Mouse (Mus musculus) heart, embryonic 12.5 days (tissue): Measurements from ENCODE around the gene Ncapd2. TPM values are rescaled to one million over a fixed set of nuclear protein-coding genes. Genes with fewer than 3 reads are reported as not detected.

Experiments
- ATAC-seq: fragments of 200-750 bp; cut with Nextera tagmentation; 2 replicates; pipeline ENCODE4 v1.8.0; 2017; ENCODE audit warnings: moderate TSS enrichment, moderate library complexity; ENCODE audit not compliant: insufficient number of reproducible peaks, low FRiP score
- H3K27ac ChIP-seq: fragments of 300-500 bp; sonication (generic); 2 replicates; pipeline ENCODE4 v1.5.1; 2016; ENCODE audit warnings: mild to moderate bottlenecking, moderate library complexity; ENCODE audit not compliant: poor library complexity, severe bottlenecking
- H3K27me3 ChIP-seq: fragments of 300-500 bp; sonication (generic); replicated peaks from 2 replicates; pipeline ENCODE4 v1.6.1; 2016; ENCODE audit warnings: mild to moderate bottlenecking, moderate library complexity
- H3K36me3 ChIP-seq: fragments of 300-500 bp; sonication (generic); 2 replicates; pipeline ENCODE4 v1.6.1; 2016; ENCODE audit warnings: mild to moderate bottlenecking, moderate library complexity
- H3K4me1 ChIP-seq: fragments of 300-500 bp; sonication (generic); replicated peaks from 2 replicates; pipeline ENCODE4 v1.6.1; 2016; ENCODE audit warnings: mild to moderate bottlenecking
- H3K4me2 ChIP-seq: fragments of 300-500 bp; sonication (generic); 2 replicates; pipeline ENCODE4 v1.6.1; 2016; ENCODE audit warnings: mild to moderate bottlenecking, moderate library complexity
- H3K4me3 ChIP-seq: fragments of 300-500 bp; sonication (generic); 2 replicates; pipeline ENCODE4 v1.5.1; 2016; ENCODE audit warnings: mild to moderate bottlenecking
- H3K9ac ChIP-seq: fragments of 300-500 bp; sonication (generic); 2 replicates; pipeline ENCODE4 v1.6.1; 2016; ENCODE audit warnings: mild to moderate bottlenecking, moderate library complexity
- H3K9me3 ChIP-seq: fragments of 300-500 bp; sonication (generic); replicated peaks from 2 replicates; pipeline ENCODE4 v1.6.1; 2016; ENCODE audit warnings: mild to moderate bottlenecking, moderate library complexity
- WGBS: fragments of 180-500 bp; shearing (Covaris S2); methylation state at CpG from one replicate; pipeline ENCODE4 v1.1.7; 2016; 5-methylcytosine and 5-hydroxymethylcytosine counted together
- polyA plus RNA-seq: library from polyadenylated mRNA; unstranded; fragments of >200 nt; fragmentation: Nextera tagmentation; extraction: Ambion mirVana; gene quantifications from 2 replicates; pipeline ENCODE4 v1.2.1, GENCODE M21; 2016

Gene Ncapd2
- polyA plus RNA-seq, 1 experiment from 2014 or later, result 99.0 TPM

DNA sequence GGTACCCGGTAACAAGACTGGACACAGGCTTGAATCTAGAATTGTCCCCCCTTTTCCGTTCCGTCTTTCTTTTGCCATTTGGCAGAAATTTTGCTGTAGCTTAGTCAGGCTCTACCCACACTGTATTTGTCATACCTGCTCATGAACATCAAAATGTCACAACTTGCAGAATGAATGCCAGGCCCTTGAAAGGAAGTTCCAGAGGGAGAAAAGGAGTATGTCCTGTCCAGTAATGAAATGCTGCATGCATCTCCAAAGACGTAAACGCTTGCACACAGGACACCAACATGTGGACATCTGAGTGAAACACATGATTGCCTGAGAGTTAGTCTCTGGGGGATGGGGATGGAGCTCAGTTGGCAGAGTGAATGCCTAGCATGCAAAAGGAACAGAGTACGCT lies 22.2 kb upstream of the Ncapd2 start:
- Histone ChIP-seq H3K4me1 (peaks cover 3% of the 10 kb centered on the region; the same call in 1 of the 2 replicates), H3K9me3 (no peaks in the 10 kb centered on the region), H3K4me2 (no peak overlapping the region), H3K4me3 (no peak overlapping the region), H3K9ac (no peak overlapping the region), H3K27me3 (peaks cover 18% of the 10 kb centered on the region), H3K27ac (no peak overlapping the region), H3K36me3 (no peaks in the 10 kb centered on the region)
- ATAC-seq, result no peak
- 78% methylated on average over 6 of the region's 6 CpGs for WGBS

DNA sequence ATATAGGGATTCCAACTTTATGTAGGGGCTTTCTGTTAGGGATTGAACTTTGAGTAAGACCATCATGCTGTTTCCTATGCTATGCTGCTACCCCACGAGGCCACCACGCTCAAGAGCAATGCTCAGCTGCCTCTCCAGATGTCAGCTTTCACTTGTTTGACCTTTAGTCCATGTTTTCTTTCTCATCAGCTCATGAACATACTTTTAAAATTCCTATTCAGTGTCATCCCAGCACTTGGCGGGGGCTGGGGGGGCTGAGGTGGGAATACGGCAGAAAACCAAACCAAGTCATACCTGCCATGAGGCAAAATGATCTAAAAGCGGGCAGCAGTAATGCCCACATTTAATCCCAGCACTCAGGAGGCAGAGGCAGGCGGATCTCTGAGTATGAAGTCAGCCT lies 21.6 kb upstream of the Ncapd2 start:
- no peak overlapping the region for H3K27ac ChIP-seq
- ATAC-seq, result no peak
- H3K4me1 ChIP-seq, result peaks cover 3% of the 10 kb centered on the region; the same call in 1 of the 2 replicates
- 66% methylated on average over 6 of the region's 6 CpGs for WGBS
- no peaks in the 10 kb centered on the region for H3K9me3 ChIP-seq
- no peaks in the 10 kb centered on the region for H3K36me3 ChIP-seq
- no peak overlapping the region for H3K4me2 ChIP-seq
- no peak overlapping the region for H3K9ac ChIP-seq
- H3K4me3 ChIP-seq, result no peak overlapping the region
- H3K27me3 ChIP-seq, result peaks cover 18% of the 10 kb centered on the region

DNA sequence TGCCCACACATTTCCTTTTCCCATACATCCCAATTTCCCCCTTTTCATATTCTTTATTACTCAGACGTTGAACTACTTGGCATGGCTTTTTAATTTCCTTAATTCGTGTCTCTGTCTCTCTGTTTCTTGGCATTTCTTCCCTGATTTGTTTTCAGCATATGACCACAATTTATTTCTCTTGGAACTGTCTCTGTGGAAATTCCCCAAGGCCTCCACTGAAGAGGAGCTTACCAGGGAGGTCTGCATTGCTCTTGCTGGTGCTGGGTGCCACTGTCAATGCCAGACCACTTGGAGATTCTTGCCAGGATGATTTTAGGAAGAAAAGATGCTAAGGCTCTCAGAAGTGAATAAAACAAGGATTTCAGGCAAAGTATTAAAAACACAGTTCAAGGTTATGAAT lies 21.1 kb upstream of the Ncapd2 start:
- WGBS, result 48% methylated on average over 2 of the region's 2 CpGs
- Histone ChIP-seq H3K4me1 (peaks cover 3% of the 10 kb centered on the region; the same call in 1 of the 2 replicates), H3K27me3 (peaks cover 18% of the 10 kb centered on the region), H3K4me2 (no peak overlapping the region), H3K9ac (no peak overlapping the region), H3K4me3 (no peak overlapping the region), H3K27ac (no peak overlapping the region), H3K9me3 (no peaks in the 10 kb centered on the region), H3K36me3 (no peaks in the 10 kb centered on the region)
- no peak for ATAC-seq

DNA sequence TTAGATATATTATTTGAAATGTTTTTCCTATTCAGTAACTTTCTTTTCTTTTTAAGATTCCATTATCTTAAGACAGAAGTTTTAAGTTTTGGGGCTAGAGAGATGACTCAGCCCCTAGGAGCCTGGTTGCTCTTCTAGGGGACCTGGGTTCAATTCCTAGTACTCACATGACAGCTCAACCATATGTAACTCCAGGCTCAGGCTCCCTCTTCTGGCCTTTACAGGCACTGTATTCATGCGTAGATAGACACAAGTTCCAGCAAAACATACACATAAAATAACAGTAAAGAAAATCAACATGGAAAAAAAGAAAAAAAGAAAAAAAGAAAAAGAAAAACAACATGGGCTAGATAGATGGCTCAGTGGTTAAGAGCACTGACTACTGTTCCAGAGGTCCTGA lies 18.9 kb upstream of the Ncapd2 start:
- Histone ChIP-seq H3K4me1 (no peaks in the 10 kb centered on the region), H3K9me3 (no peaks in the 10 kb centered on the region), H3K36me3 (no peaks in the 10 kb centered on the region), H3K4me3 (no peak overlapping the region), H3K27me3 (peaks cover 18% of the 10 kb centered on the region), H3K27ac (no peak overlapping the region), H3K9ac (no peak overlapping the region), H3K4me2 (no peak overlapping the region)
- no peak for ATAC-seq
- 79% methylated on average over 1 of the region's 1 CpGs for WGBS

DNA sequence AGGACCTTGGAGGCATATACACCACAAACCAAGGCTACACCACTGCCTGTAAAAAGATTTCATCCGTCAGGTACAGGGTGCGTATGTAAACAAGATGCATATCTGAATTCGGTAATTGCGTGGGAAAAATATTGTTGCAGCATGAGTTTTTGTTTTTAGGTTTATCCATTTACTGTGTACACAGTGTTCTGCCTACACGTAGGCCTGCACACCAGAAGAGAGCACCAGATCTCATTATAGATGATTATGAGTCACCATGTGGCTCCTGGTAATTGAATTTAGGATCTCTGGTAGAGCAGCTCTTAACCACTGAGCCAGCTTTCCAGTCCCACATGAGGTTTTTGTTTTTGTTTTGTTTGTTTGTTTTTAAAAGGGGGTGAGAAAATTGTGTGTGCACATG lies 5.7 kb upstream of the Ncapd2 start:
- peaks cover 11% of the 10 kb centered on the region for H3K4me1 ChIP-seq
- WGBS, result 90% methylated on average over 5 of the region's 5 CpGs
- H3K4me2 ChIP-seq, result no peak overlapping the region
- H3K36me3 ChIP-seq, result peaks cover 26% of the 10 kb centered on the region
- no peak overlapping the region for H3K27ac ChIP-seq
- H3K9me3 ChIP-seq, result no peaks in the 10 kb centered on the region
- H3K27me3 ChIP-seq, result no peaks in the 10 kb centered on the region
- no peak overlapping the region for H3K4me3 ChIP-seq
- no peak overlapping the region for H3K9ac ChIP-seq
- ATAC-seq, result no peak

DNA sequence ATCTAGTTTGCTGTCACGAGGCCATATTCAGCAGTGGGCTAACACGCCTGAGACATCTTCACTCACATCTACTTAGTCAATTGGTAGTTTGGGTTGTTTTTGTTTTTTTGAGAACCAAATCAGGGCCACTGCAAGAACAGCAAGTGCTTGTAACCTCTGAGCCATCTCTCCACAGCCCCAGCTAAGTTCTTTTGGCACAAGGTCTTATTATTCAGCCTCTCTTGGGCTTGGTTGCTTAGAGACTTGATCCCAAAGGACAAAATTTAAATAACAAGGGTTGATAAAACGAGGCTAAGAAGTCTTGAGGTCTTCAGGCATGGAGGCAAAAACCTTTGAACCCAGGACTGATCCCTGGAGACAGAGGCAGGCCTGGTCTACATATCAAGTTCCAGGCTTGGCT lies 4.8 kb upstream of the Ncapd2 start:
- H3K9ac ChIP-seq, result no peak overlapping the region
- no peak overlapping the region for H3K27ac ChIP-seq
- H3K4me1 ChIP-seq, result peaks cover 11% of the 10 kb centered on the region
- ATAC-seq, result no peak
- H3K36me3 ChIP-seq, result peaks cover 26% of the 10 kb centered on the region
- H3K9me3 ChIP-seq, result no peaks in the 10 kb centered on the region
- no peak overlapping the region for H3K4me3 ChIP-seq
- H3K4me2 ChIP-seq, result no peak overlapping the region
- 65% methylated on average over 3 of the region's 3 CpGs for WGBS
- no peaks in the 10 kb centered on the region for H3K27me3 ChIP-seq

DNA sequence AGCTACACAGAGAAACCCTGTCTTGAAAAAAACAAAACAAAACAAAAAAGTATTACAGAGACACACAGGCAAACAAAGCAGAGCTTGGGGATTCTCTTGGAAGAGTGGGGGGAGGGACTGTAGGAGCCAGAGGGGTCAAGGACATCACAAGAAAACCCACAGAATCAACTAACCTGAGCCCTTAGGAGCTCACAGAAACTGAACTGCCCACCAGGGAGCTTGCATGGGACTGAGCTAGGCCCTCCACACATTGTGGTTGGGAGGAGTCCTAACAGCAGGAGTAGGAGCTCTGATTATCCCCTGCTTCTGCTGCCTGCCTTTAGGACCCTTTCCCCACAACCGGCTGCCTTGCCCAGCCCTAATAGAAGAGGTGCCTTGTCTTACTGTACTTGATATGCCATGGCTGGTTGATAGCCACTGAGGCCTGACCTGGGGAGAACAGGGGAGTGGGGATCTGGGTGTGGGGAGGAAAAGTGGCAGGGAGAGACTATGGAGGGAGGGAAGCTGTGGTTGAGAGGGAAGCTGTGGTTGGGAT lies 4.1 kb upstream of the Ncapd2 start:
- WGBS, result 37% methylated on average over 1 of the region's 1 CpGs
- H3K9ac ChIP-seq, result peak overlapping the region; percentile 5; the same call in 1 of the 2 replicates
- no peak overlapping the region for H3K4me2 ChIP-seq
- no peak for ATAC-seq
- H3K27ac ChIP-seq, result no peak overlapping the region
- H3K36me3 ChIP-seq, result peaks cover 26% of the 10 kb centered on the region
- no peaks in the 10 kb centered on the region for H3K9me3 ChIP-seq
- no peaks in the 10 kb centered on the region for H3K27me3 ChIP-seq
- H3K4me3 ChIP-seq, result no peak overlapping the region
- peaks cover 11% of the 10 kb centered on the region for H3K4me1 ChIP-seq

DNA sequence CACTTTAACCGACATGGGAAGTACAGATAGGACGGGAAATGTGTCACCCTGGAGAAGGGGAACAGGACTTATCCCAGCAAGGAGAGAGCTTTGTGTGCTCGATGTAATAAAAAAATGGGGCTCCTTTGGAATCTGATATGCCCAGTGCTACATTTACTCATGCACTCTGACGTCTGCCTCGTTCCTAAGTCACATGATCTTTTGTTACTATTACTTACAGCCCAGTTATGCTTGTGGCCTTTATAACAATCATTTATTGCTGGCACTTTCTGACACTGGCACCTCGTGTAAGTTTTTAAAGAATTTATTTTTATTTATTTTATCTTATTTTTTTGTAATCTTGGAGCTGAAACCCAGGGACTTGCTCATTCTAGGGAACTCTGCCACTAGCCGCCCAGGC lies 1.9 kb upstream of the Ncapd2 start:
- Histone ChIP-seq H3K27me3 (no peaks in the 10 kb centered on the region), H3K9ac (no peak overlapping the region), H3K27ac (no peak overlapping the region), H3K36me3 (peaks cover 39% of the 10 kb centered on the region), H3K4me1 (peaks cover 15% of the 10 kb centered on the region), H3K4me3 (peak overlapping the region; percentile 78; the same call in 1 of the 2 replicates), H3K4me2 (peak overlapping the region; percentile 81), H3K9me3 (no peaks in the 10 kb centered on the region)
- 57% methylated on average over 7 of the region's 7 CpGs for WGBS
- no peak for ATAC-seq

DNA sequence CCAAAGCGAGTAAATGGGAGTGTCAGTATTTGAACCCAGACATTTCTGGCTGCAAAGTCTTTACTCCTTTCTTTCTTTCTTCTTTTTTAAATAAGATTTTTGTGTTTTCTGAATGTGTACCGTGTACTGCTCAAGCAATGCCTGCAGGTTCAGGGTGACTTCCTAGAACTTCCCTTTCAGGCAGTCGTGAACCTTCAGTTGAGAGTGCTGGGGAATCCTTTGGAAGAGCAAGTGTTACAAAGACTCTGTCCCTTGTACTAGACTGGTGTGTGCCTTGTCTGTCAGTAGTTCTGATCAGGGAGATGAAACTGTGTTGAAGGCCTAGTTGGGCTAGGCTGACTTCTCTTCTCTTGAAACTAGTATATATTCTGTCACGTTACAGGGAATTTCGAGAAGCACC lies 1.3 kb upstream of the Ncapd2 start:
- Histone ChIP-seq H3K4me2 (peak overlapping the region; percentile 81), H3K4me3 (peak overlapping the region; percentile 78), H3K36me3 (peaks cover 44% of the 10 kb centered on the region), H3K9ac (peak overlapping the region; percentile 88), H3K27ac (peak overlapping the region; percentile 100), H3K27me3 (no peaks in the 10 kb centered on the region), H3K9me3 (no peaks in the 10 kb centered on the region), H3K4me1 (peaks cover 15% of the 10 kb centered on the region)
- no peak for ATAC-seq
- 29% methylated on average over 5 of the region's 5 CpGs for WGBS

DNA sequence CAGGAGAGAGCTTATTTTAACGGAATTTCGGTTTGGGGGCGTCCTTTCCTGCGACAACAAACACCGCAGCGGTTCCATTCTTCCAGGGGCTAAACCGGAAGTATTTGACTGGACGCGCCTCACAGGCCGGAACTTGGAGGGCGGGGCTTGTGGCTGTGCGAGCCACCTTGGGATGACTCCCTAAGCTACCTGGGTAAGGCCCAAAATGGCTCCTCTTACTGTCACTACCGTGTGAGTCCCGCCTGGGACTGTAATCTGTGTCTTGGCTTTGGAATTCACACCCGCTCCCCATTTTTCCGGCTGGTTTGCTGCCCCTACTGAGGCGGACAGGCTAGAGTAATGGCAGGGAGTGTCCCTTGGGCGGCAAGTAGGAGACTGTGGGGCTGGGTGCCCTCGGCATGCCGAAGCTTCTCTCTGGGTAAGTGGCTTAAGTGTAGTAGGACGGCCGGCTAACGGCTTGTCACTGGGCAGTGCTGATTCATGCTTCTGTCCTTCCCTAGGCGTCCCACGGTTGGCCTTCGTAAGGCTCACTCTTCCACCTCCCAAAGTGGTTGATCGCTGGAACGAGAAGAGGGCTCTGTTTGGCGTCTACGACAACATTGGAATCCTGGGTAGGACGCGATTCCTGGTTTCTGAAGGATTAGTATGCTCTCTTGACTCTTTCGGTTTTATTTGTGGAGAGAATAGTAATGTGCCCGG lies 664 bp upstream of the Ncapd2 start:
- peak overlapping the region; percentile 88 for H3K9ac ChIP-seq
- no peaks in the 10 kb centered on the region for H3K9me3 ChIP-seq
- no peaks in the 10 kb centered on the region for H3K27me3 ChIP-seq
- H3K36me3 ChIP-seq, result peaks cover 51% of the 10 kb centered on the region
- H3K4me1 ChIP-seq, result peaks cover 15% of the 10 kb centered on the region
- peak; percentile 93 for ATAC-seq
- peak overlapping the region; percentile 78 for H3K4me3 ChIP-seq
- peak overlapping the region; percentile 81 for H3K4me2 ChIP-seq
- WGBS, result under 1% methylated on average over 34 of the region's 34 CpGs
- peak overlapping the region; percentile 100 for H3K27ac ChIP-seq

DNA sequence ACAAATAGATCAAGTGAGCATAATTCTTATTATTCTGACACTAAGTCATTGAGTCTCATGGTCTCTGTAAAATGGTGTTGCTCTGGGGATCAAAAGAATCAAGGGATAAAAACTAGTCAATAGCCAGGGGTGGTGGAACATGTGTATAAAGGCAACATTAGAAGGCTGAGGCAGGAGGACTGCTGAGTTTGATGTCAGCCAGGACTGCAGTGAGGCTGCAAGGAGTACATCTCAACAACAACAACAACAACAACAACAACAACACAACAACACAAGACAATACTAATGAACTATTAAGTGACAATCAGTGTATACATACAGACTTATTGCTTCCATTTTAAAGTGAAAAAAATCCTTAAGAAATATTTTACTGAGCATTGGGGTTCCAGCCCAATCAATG lies 685 bp downstream of the Ncapd2 start:
- Histone ChIP-seq H3K4me3 (peak overlapping the region; percentile 78), H3K4me1 (peaks cover 15% of the 10 kb centered on the region), H3K36me3 (peaks cover 64% of the 10 kb centered on the region), H3K27me3 (no peaks in the 10 kb centered on the region), H3K9ac (peak overlapping the region; percentile 83), H3K4me2 (peak overlapping the region; percentile 81), H3K27ac (peak overlapping the region; percentile 100), H3K9me3 (no peaks in the 10 kb centered on the region)
- ATAC-seq, result no peak

DNA sequence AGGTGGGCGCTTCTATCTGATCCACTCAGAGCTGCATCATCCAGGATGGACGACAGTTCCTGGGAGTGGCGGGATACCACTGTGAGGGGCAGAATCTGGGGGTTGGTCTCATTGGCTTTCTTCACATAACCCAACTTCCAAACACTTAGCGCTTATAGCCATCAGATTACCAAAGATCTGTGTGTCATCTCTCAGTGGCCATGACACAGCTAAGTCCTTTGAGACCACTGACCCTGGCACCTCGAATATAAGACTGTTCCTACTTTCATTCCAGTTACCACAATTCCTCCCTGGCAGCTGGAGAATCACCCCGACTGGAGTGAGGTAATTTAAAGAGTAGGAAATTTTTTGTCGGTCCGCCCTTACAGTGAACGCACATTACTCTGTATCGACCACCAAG lies 5.3 kb downstream of the Ncapd2 start:
- Histone ChIP-seq H3K4me3 (no peak overlapping the region), H3K36me3 (peaks cover 83% of the 10 kb centered on the region), H3K27ac (no peak overlapping the region), H3K9ac (no peak overlapping the region), H3K27me3 (no peaks in the 10 kb centered on the region), H3K9me3 (no peaks in the 10 kb centered on the region), H3K4me2 (no peak overlapping the region), H3K4me1 (peaks cover 4% of the 10 kb centered on the region; the same call in 1 of the 2 replicates)
- no peak for ATAC-seq
- WGBS, result 93% methylated on average over 10 of the region's 10 CpGs
